Mouse (Mus musculus) liver, postnatal 0 days (tissue): ENCODE data around the gene Acoxl.

Experiments used
- CTCF ChIP-seq: sonication (generic); IDR thresholded peaks from 2 replicates; pipeline ENCODE4 v1.5.1; 2016; ENCODE audit warnings: antibody characterized with exemption, low read depth
- EP300 ChIP-seq: IDR thresholded peaks from 2 replicates; pipeline ENCODE4 v1.6.1; 2016; ENCODE audit warnings: antibody characterized with exemption, low read depth, mild to moderate bottlenecking

DNA sequence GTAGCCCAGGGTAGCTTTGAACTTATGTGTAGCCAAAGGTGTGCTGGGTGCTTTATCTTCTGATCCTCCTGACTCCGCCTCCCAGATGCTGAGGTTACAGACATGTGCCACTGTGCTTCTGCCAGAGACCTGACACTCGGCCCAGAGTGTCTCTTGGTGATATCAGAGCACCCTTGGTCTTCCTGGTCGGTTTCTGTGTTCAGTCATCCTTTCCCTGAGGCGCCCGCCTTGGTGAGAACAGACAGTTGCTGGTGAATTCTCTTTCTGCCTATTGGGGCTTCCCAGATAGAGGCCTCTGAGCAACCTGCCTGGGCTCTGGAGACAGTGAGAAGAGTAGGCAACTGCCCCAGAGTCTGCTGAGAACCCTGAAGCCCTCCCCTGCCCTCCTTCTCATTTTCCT, 294.0 kb downstream of the Acoxl start:
- TF ChIP-seq EP300 (no peak), CTCF (no peak)
